Mouse (Mus musculus): ENCODE data around the gene Cpne2. TPM values are rescaled to one million over a fixed set of nuclear protein-coding genes. Genes with fewer than 3 reads are reported as not detected.

Gene Cpne2
- polyA plus RNA-seq, 2 experiments = 2.6 to 2.7 TPM

- Histone ChIP-seq H3K27ac (no peak overlapping the region), H3K36me3 (replicated peaks; ENCODE audit: control insufficient read depth, insufficient read depth, low read depth) (peaks cover 24% of the 10 kb centered on the region), H3K9me3 (ENCODE audit: control insufficient read depth, low read length) (no peaks in the 10 kb centered on the region), H3K4me2 (ENCODE audit: low read depth) (no peak overlapping the region), H3K4me1 (replicated peaks; ENCODE audit: control insufficient read depth in 2 of 2, insufficient read depth in 2 of 2, low read length in 1 of 2) (no peaks in the 10 kb centered on the region), H3K4me3 (ENCODE audit: insufficient read depth in 1 of 2, low read depth in 2 of 2, low read length in 2 of 2) (no peak overlapping the region), H3K9ac (replicated peaks) (no peak overlapping the region), H3K27me3 (ENCODE audit: control insufficient read depth, insufficient read depth, low read length) (no peaks in the 10 kb centered on the region)
- WGBS (ENCODE audit: insufficient replicate concordance) = 50% methylated on average over 4 of the region's 4 CpGs
- TF ChIP-seq EP300 (IDR thresholded peaks at IDR 0.05; ENCODE audit: low read depth) = no peak
- TF ChIP-seq CTCF (IDR thresholded peaks at IDR 0.05; ENCODE audit: low read depth) = peak; percentile 64
- DNase-seq (ENCODE audit: low read depth in 3 of 3, low spot score in 3 of 3) (no peak), ATAC-seq (ENCODE audit: insufficient read depth) (no peak)
These were observed 51.5 kb downstream of the Cpne2 start for GRCm38 (mm10) chr8:94584238-94584817.

- no peak overlapping the region for H3K4me3 ChIP-seq (ENCODE audit: insufficient read depth in 1 of 2, low read depth in 2 of 2, low read length in 2 of 2)
- H3K4me2 ChIP-seq (ENCODE audit: low read depth) = no peak overlapping the region
- WGBS (ENCODE audit: insufficient replicate concordance) = 71% methylated on average over 4 of the region's 4 CpGs
- H3K9ac ChIP-seq (replicated peaks) = no peak overlapping the region
- no peak for TF ChIP-seq EP300 (IDR thresholded peaks at IDR 0.05; ENCODE audit: low read depth)
- TF ChIP-seq CTCF (IDR thresholded peaks at IDR 0.05; ENCODE audit: low read depth) = no peak
- DNase-seq (ENCODE audit: low read depth in 3 of 3, low spot score in 3 of 3) (no peak), ATAC-seq (ENCODE audit: insufficient read depth) (no peak)
- H3K27ac ChIP-seq = no peak overlapping the region
- no peaks in the 10 kb centered on the region for H3K4me1 ChIP-seq (replicated peaks; ENCODE audit: control insufficient read depth in 2 of 2, insufficient read depth in 2 of 2, low read length in 1 of 2)
- H3K36me3 ChIP-seq (replicated peaks; ENCODE audit: control insufficient read depth, insufficient read depth, low read depth) = peaks cover under 1% of the 10 kb centered on the region
- H3K9me3 ChIP-seq (ENCODE audit: control insufficient read depth, low read length) = no peaks in the 10 kb centered on the region
- no peaks in the 10 kb centered on the region for H3K27me3 ChIP-seq (ENCODE audit: control insufficient read depth, insufficient read depth, low read length)
These were observed 58.9 kb downstream of the Cpne2 start for GRCm38 (mm10) chr8:94591691-94592090.

DNA sequence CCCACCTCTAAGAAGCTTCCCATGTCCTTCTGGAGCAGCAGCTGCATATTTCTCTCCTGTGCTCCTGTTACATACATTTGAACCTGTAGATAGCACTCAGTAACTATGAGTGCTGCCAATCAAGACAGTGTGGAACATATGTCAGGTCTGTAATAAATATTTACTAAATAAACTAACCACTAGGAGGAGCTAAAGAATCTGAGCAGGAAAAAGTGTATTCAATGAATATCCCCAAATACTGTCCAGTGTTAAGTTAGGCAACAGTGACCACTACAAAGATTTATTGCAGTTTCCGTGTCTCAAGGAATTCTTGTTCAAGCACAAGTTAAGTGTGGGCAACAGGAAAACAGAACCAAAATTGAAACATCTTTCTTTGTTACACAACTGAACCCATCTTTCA lies 61.4 kb downstream of the Cpne2 start:
- 57% methylated on average over 1 of the region's 1 CpGs for WGBS (ENCODE audit: insufficient replicate concordance)
- Histone ChIP-seq H3K4me1 (replicated peaks; ENCODE audit: control insufficient read depth in 2 of 2, insufficient read depth in 2 of 2, low read length in 1 of 2) (no peaks in the 10 kb centered on the region), H3K9me3 (ENCODE audit: control insufficient read depth, low read length) (no peaks in the 10 kb centered on the region), H3K36me3 (replicated peaks; ENCODE audit: control insufficient read depth, insufficient read depth, low read depth) (no peaks in the 10 kb centered on the region; the same call in 1 of the 2 replicates), H3K27me3 (ENCODE audit: control insufficient read depth, insufficient read depth, low read length) (no peaks in the 10 kb centered on the region), H3K27ac (no peak overlapping the region), H3K9ac (replicated peaks) (no peak overlapping the region), H3K4me3 (ENCODE audit: insufficient read depth in 1 of 2, low read depth in 2 of 2, low read length in 2 of 2) (no peak overlapping the region), H3K4me2 (ENCODE audit: low read depth) (no peak overlapping the region)
- TF ChIP-seq CTCF (IDR thresholded peaks at IDR 0.05; ENCODE audit: low read depth) (peak; percentile 45; the same call in 1 of the 2 replicates), EP300 (IDR thresholded peaks at IDR 0.05; ENCODE audit: low read depth) (no peak)
- no peak for DNase-seq (ENCODE audit: low read depth in 3 of 3, low spot score in 3 of 3)
- ATAC-seq (ENCODE audit: insufficient read depth) = no peak

GRCm38 (mm10) chr8:94600478-94600877 lies 67.7 kb downstream of the Cpne2 start:
- Histone ChIP-seq H3K4me3 (ENCODE audit: insufficient read depth in 1 of 2, low read depth in 2 of 2, low read length in 2 of 2) (peak overlapping the region; percentile 83 to 95), H3K9ac (replicated peaks) (peak overlapping the region; percentile 87), H3K4me1 (replicated peaks; ENCODE audit: control insufficient read depth in 2 of 2, insufficient read depth in 2 of 2, low read length in 1 of 2) (peaks cover 9 to 16% of the 10 kb centered on the region in 2 experiments), H3K27me3 (ENCODE audit: control insufficient read depth, insufficient read depth, low read length) (no peaks in the 10 kb centered on the region), H3K27ac (no peak overlapping the region; the same call in 1 of the 2 replicates), H3K9me3 (ENCODE audit: control insufficient read depth, low read length) (no peaks in the 10 kb centered on the region), H3K36me3 (replicated peaks; ENCODE audit: control insufficient read depth, insufficient read depth, low read depth) (no peaks in the 10 kb centered on the region; the same call in 1 of the 2 replicates), H3K4me2 (ENCODE audit: low read depth) (peak overlapping the region; percentile 97)
- DNase-seq (ENCODE audit: low read depth in 3 of 3, low spot score in 3 of 3) = no peak
- ATAC-seq (ENCODE audit: insufficient read depth) = no peak
- WGBS (ENCODE audit: insufficient replicate concordance) = 19% methylated on average over 5 of the region's 5 CpGs
- TF ChIP-seq CTCF (IDR thresholded peaks at IDR 0.05; ENCODE audit: low read depth) (no peak), EP300 (IDR thresholded peaks at IDR 0.05; ENCODE audit: low read depth) (no peak)

GRCm38 (mm10) chr8:94601034-94601606 lies 68.3 kb downstream of the Cpne2 start:
- under 1% methylated on average over 51 of the region's 51 CpGs for WGBS (ENCODE audit: insufficient replicate concordance)
- H3K4me1 ChIP-seq (replicated peaks; ENCODE audit: control insufficient read depth in 2 of 2, insufficient read depth in 2 of 2, low read length in 1 of 2) = peaks cover 9 to 16% of the 10 kb centered on the region in 2 experiments
- peak overlapping the region; percentile 97 for H3K4me2 ChIP-seq (ENCODE audit: low read depth)
- peak overlapping the region; percentile 87 for H3K9ac ChIP-seq (replicated peaks)
- H3K27ac ChIP-seq = peak overlapping the region; percentile 68
- H3K36me3 ChIP-seq (replicated peaks; ENCODE audit: control insufficient read depth, insufficient read depth, low read depth) = no peaks in the 10 kb centered on the region
- TF ChIP-seq EP300 (IDR thresholded peaks at IDR 0.05; ENCODE audit: low read depth) (no peak), CTCF (IDR thresholded peaks at IDR 0.05; ENCODE audit: low read depth) (no peak)
- H3K27me3 ChIP-seq (ENCODE audit: control insufficient read depth, insufficient read depth, low read length) = no peaks in the 10 kb centered on the region
- H3K4me3 ChIP-seq (ENCODE audit: insufficient read depth in 1 of 2, low read depth in 2 of 2, low read length in 2 of 2) = peak overlapping the region; percentile 83 to 95
- ATAC-seq (ENCODE audit: insufficient read depth) (peak; percentile 17), DNase-seq (ENCODE audit: low read depth in 3 of 3, low spot score in 3 of 3) (no peak)
- no peaks in the 10 kb centered on the region for H3K9me3 ChIP-seq (ENCODE audit: control insufficient read depth, low read length)

Measured in liver, embryonic 14.5 days (tissue).